Mouse (Mus musculus) skeletal muscle tissue, adult 2 months (tissue): ENCODE measurements at regions not wholly inside any gene's neighbourhood (a gene's known extent, or its start where the extent isn't known, plus 50 kb on each side); places are given as distances from the start of the nearest gene placed in this dataset.

Source experiments
- DNase-seq: peaks from one replicate; pipeline ENCODE4 v3.0.0-alpha.2; 2012; ENCODE audit warnings: low read depth, low spot score

GRCm38 (mm10) chr8:107642241-107642640 is 54.0 kb upstream of the Psmd7 start:
- DNase-seq = no peak

- DNase-seq = no peak
Measured at GRCm38 (mm10) chr8:107647936-107648335, 59.7 kb upstream of the Psmd7 start.

- no peak for DNase-seq
Measured at GRCm38 (mm10) chr8:107650306-107650705, 62.0 kb upstream of the Psmd7 start.

GRCm38 (mm10) chr8:107651424-107651823 is 63.2 kb upstream of the Psmd7 start:
- no peak for DNase-seq

GRCm38 (mm10) chr8:107652226-107652625 is 64.0 kb upstream of the Psmd7 start:
- no peak for DNase-seq

GRCm38 (mm10) chr8:107653711-107654110 is 65.4 kb upstream of the Psmd7 start:
- no peak for DNase-seq

- no peak for DNase-seq
Measured at GRCm38 (mm10) chr8:107656622-107657021, 68.4 kb upstream of the Psmd7 start.

GRCm38 (mm10) chr8:107657741-107658140 is 69.5 kb upstream of the Psmd7 start:
- DNase-seq = no peak

- no peak for DNase-seq
Measured at GRCm38 (mm10) chr8:107658386-107658785, 70.1 kb upstream of the Psmd7 start.

GRCm38 (mm10) chr8:107660624-107661023 is 72.4 kb upstream of the Psmd7 start:
- DNase-seq = no peak

GRCm38 (mm10) chr8:107669608-107670007 is 81.3 kb upstream of the Psmd7 start:
- no peak for DNase-seq

- DNase-seq = no peak
Measured at GRCm38 (mm10) chr8:107671471-107671870, 83.2 kb upstream of the Psmd7 start.

- DNase-seq = no peak
Measured at GRCm38 (mm10) chr8:107672691-107673090, 84.4 kb upstream of the Psmd7 start.

- DNase-seq = no peak
Measured at GRCm38 (mm10) chr8:107682066-107682465, 93.8 kb upstream of the Psmd7 start.

- DNase-seq = peak; percentile 4
Measured at GRCm38 (mm10) chr8:107684721-107685691, 96.7 kb upstream of the Psmd7 start.

GRCm38 (mm10) chr8:107686936-107687335 is 98.7 kb upstream of the Psmd7 start:
- no peak for DNase-seq

- DNase-seq = no peak
Measured at GRCm38 (mm10) chr8:107687529-107687928, 99.3 kb upstream of the Psmd7 start.

- DNase-seq = no peak
Measured at GRCm38 (mm10) chr8:107689020-107689419, 100.8 kb upstream of the Psmd7 start.

- DNase-seq = no peak
Measured at GRCm38 (mm10) chr8:107691251-107691650, 103.0 kb upstream of the Psmd7 start.

- no peak for DNase-seq
Measured at GRCm38 (mm10) chr8:107696384-107697346, 108.4 kb upstream of the Psmd7 start.

GRCm38 (mm10) chr8:107699307-107699706 is 111.0 kb upstream of the Psmd7 start:
- no peak for DNase-seq

GRCm38 (mm10) chr8:107699759-107700158 is 111.5 kb upstream of the Psmd7 start:
- DNase-seq = no peak
